8 mouse cellular contexts compared by ENCODE assay signal in the genomic region with DNA sequence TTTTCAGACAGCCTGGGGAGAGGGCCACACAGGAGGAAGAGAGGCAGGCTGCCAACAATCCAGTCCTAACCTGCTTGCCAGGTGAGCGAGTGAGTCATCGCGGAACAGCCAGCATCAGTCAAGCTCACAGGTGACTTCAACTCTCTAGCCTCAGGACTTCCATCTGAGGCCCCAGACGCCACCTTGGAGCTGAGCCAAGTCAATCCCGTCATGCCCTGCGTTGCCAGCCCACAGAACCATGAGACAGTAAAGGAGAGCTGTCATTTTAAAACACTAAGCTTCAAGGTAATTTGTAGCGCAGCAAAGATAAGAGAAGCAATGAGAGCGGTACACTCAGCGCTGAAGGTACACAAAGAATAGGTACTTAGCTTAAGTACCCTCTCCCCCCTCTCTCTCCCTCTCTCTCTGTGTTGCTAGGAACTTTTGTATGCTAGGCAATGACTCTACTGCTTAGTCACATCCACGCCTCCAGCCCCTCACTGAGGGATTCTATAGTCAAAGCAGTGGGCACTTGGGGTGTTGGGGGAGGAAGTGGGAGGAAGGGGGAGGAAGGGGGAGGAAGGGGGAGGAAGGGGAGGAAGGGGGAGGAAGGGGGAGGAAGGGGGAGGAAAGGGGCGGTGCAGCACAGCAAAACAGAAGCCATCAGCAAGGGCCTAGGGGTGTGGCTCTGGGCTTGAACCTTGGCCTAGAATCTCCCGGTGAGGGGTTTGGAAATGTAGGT. TPM values are rescaled to one million over a fixed set of nuclear protein-coding genes. Genes with fewer than 3 reads are reported as not detected.
DNase-seq lines count a peak whose midpoint lies in the region; ATAC-seq and TF ChIP-seq lines count a peak whose summit lies in the region.

No protein-coding gene starts in this region.

- peak; percentile 42 to 54 for DNase-seq in heart, adult 2 months
- DNase-seq in heart, adult 8-10 months (ENCODE audit: low spot score): no peak
- peak; percentile 33 for DNase-seq in CH12.LX (ENCODE audit: extremely low read depth)
- DNase-seq in cerebellum, adult 8-10 months: peak; percentile 50
- DNase-seq in ovary, postnatal 10 days (ENCODE audit: low spot score): peak; percentile 27
- peak; percentile 70 for DNase-seq in urinary bladder, adult 2 months (ENCODE audit: low spot score)

- TF ChIP-seq CTCF in heart, adult 2 months (IDR thresholded peaks at IDR 0.05): no peak
- TF ChIP-seq CTCF in CH12.LX (conservative IDR thresholded peaks at IDR 0.05 in 1 of 2, IDR thresholded peaks at IDR 0.05 in 1 of 2; ENCODE audit: low read depth in 2 of 2, low read length in 2 of 2): no peak

- TF ChIP-seq RAD21 in CH12.LX (IDR thresholded peaks at IDR 0.05; ENCODE audit: low read depth, low read length): no peak

- no peaks in the 10 kb centered on the region for H3K9me3 ChIP-seq in CH12.LX (replicated peaks; ENCODE audit: low read length)
- no peaks in the 10 kb centered on the region for H3K9me3 ChIP-seq in liver, embryonic 16.5 days (replicated peaks; ENCODE audit: control insufficient read depth, low read length)

- H3K27me3 ChIP-seq in heart, adult 2 months (ENCODE audit: control insufficient read depth, insufficient read depth, low read length): no peaks in the 10 kb centered on the region
- H3K27me3 ChIP-seq in CH12.LX (replicated peaks): no peaks in the 10 kb centered on the region
- H3K27me3 ChIP-seq in liver, embryonic 16.5 days (ENCODE audit: control insufficient read depth, insufficient read depth, low read depth, low read length): no peaks in the 10 kb centered on the region

- no peak overlapping the region for H3K27ac ChIP-seq in heart, adult 2 months
- peak overlapping the region; percentile 51; the same call in 1 of the 2 replicates for H3K27ac ChIP-seq in CH12.LX (ENCODE audit: insufficient read depth, low read depth)
- H3K27ac ChIP-seq in liver, embryonic 16.5 days (ENCODE audit: low read length): peak overlapping the region; percentile 66; the same call in 1 of the 2 replicates

- no peak overlapping the region for H3K4me2 ChIP-seq in CH12.LX (ENCODE audit: insufficient read depth, low read depth, poor library complexity, severe bottlenecking)
- H3K4me2 ChIP-seq in liver, embryonic 16.5 days (ENCODE audit: low read depth, low read length): peak overlapping the region; percentile 24; the same call in 1 of the 2 replicates

- no peak for TF ChIP-seq POLR2A in heart, adult 2 months (IDR thresholded peaks at IDR 0.05; ENCODE audit: insufficient read depth, low read depth, low read length)
- TF ChIP-seq POLR2A in CH12.LX (IDR thresholded peaks at IDR 0.05; ENCODE audit: low read depth, low read length): no peak

- no peak overlapping the region for H3K4me3 ChIP-seq in heart, adult 2 months
- no peak overlapping the region for H3K4me3 ChIP-seq in CH12.LX (replicated peaks in 1 of 3; ENCODE audit: low read depth in 2 of 3, low read length in 2 of 3, poor library complexity in 1 of 3)
- H3K4me3 ChIP-seq in liver, embryonic 16.5 days (ENCODE audit: low read depth, low read length): no peak overlapping the region

- dilution Hi-C loops in CH12.LX (cut with MboI; ENCODE audit: extremely low pct_ligation_motif_present, extremely low pct_unique_long_range_greater_than_20kb, low sequenced_read_pairs): no loop called here

- peak; percentile 56 to 65 for ATAC-seq in hematopoietic stem cell, adult 5-6 weeks (replicated peaks in 1 of 2; ENCODE audit: insufficient read depth in 1 of 2, low FRiP score in 2 of 2, low TSS enrichment in 1 of 2, low read depth in 1 of 2, poor library complexity in 2 of 2, severe bottlenecking in 2 of 2)
- peak; percentile 62 for ATAC-seq in liver, embryonic 16.5 days (ENCODE audit: low read depth)

- no peak overlapping the region for H3K9ac ChIP-seq in heart, adult 2 months (ENCODE audit: low read depth, low read length)
- H3K9ac ChIP-seq in CH12.LX (ENCODE audit: insufficient read depth, low read depth): no peak overlapping the region
- peak overlapping the region; percentile 35; the same call in 1 of the 2 replicates for H3K9ac ChIP-seq in liver, embryonic 16.5 days (ENCODE audit: low read depth, low read length)

- in situ Hi-C loops in CH12.LX (cut with MboI; ENCODE audit: low pct_ligation_motif_present, low pct_unique_long_range_greater_than_20kb, low sequenced_read_pairs): no loop called here

- H3K36me3 ChIP-seq in heart, adult 2 months (ENCODE audit: control insufficient read depth, insufficient read depth, low read length): no peaks in the 10 kb centered on the region
- no peaks in the 10 kb centered on the region for H3K36me3 ChIP-seq in CH12.LX (replicated peaks in 1 of 2; ENCODE audit: control insufficient read depth in 1 of 2, insufficient read depth in 1 of 2, low read length in 1 of 2)
- no peaks in the 10 kb centered on the region for H3K36me3 ChIP-seq in liver, embryonic 16.5 days (ENCODE audit: control insufficient read depth, insufficient read depth)

- WGBS in heart, adult 2 months: 34% methylated on average over 12 of the region's 12 CpGs
- 34% methylated on average over 12 of the region's 12 CpGs for WGBS in liver, embryonic 16.5 days (ENCODE audit: insufficient replicate concordance)

- intact Hi-C loops in heart, adult 2 months (cut with DNase I): no loop called here

- H3K79me2 ChIP-seq in heart, adult 2 months (replicated peaks; ENCODE audit: control insufficient read depth, insufficient read depth, low read length): no peaks in the 10 kb centered on the region
- H3K79me2 ChIP-seq in CH12.LX (replicated peaks; ENCODE audit: control insufficient read depth, extremely low read depth, insufficient read depth, poor library complexity, severe bottlenecking): no peaks in the 10 kb centered on the region

- no peak for TF ChIP-seq EP300 in heart, adult 2 months (IDR thresholded peaks at IDR 0.05; ENCODE audit: insufficient read depth, low read depth, low read length)
- no peak for TF ChIP-seq EP300 in CH12.LX (IDR thresholded peaks at IDR 0.05; ENCODE audit: low read length)

- H3K4me1 ChIP-seq in heart, adult 2 months (ENCODE audit: control insufficient read depth, insufficient read depth, low read length): no peaks in the 10 kb centered on the region
- peaks cover 6 to 42% of the 10 kb centered on the region in 2 experiments; a peak in 3 of 4 replicates for H3K4me1 ChIP-seq in CH12.LX (ENCODE audit: control insufficient read depth in 1 of 2, insufficient read depth in 2 of 2)
- H3K4me1 ChIP-seq in liver, embryonic 16.5 days (ENCODE audit: control insufficient read depth, low read depth, low read length): peaks cover 23% of the 10 kb centered on the region

TF ChIP-seq in CH12.LX, 34 proteins besides CTCF, POLR2A, EP300 and RAD21:
- TF ChIP-seq MEF2A (IDR thresholded peaks at IDR 0.05; ENCODE audit: borderline replicate concordance, low read depth, low read length): no peak
- TF ChIP-seq TCF12 (IDR thresholded peaks at IDR 0.05; ENCODE audit: low read depth, low read length): peak; percentile 14; the same call in 1 of the 2 replicates

RNA-seq across cellular contexts. Expression of a gene that starts 22.5 kb away (rescaled TPM):
- total RNA-seq in heart, adult 2 months (2021): 10 to 100 TPM; 15.6 to 19.1 TPM
- 11.9 and 12.5 TPM in 2 replicates for polyA plus RNA-seq in heart, adult 2 months (2012; rRNA removed)
- total RNA-seq in heart, adult 8-10 months (2022): 10 to 100 TPM; 13.1 to 23.0 (median 15.4) TPM
- 8.7 and 10.0 TPM in 2 replicates for total RNA-seq in CH12.LX (2012; rRNA removed)
- total RNA-seq in CH12.LX (2014; rRNA removed): 11.5 and 13.4 TPM in 2 replicates
- 16.7 and 16.8 TPM in 2 replicates for polyA plus RNA-seq in CH12.LX (2012; ENCODE audit: insufficient read length, low read depth)
- 8.4 and 11.0 TPM in 2 replicates for total RNA-seq in hematopoietic stem cell, adult 5-6 weeks (2017)
- 29.4 and 30.5 TPM in 2 replicates for polyA plus RNA-seq in liver, embryonic 16.5 days (2015; fragmentation: Nextera tagmentation; extraction: Ambion mirVana)
- polyA plus RNA-seq in urinary bladder, adult 2 months (2012; rRNA removed): 24.7 and 25.4 TPM in 2 replicates

RNA-seq across cellular contexts. Expression of a gene that starts 34.3 kb away (rescaled TPM):
- 1 to 10 TPM in 1 of 2 experiments, under 1 TPM in 1; 0.94 to 1.2 TPM for total RNA-seq in heart, adult 2 months (2021)
- 1.6 and 1.7 TPM in 2 replicates for polyA plus RNA-seq in heart, adult 2 months (2012; rRNA removed)
- total RNA-seq in heart, adult 8-10 months (2022): under 1 TPM; 0.35 to 0.89 (median 0.81) TPM
- 0.67 and 1.4 TPM in 2 replicates for total RNA-seq in CH12.LX (2012; rRNA removed)
- total RNA-seq in CH12.LX (2014; rRNA removed): 0.28 and 0.34 TPM in 2 replicates
- 0.35 and 0.43 TPM in 2 replicates for polyA plus RNA-seq in CH12.LX (2012; ENCODE audit: insufficient read length, low read depth)
- 0.05 and 0.25 TPM in 2 replicates for total RNA-seq in hematopoietic stem cell, adult 5-6 weeks (2017)
- polyA plus RNA-seq in liver, embryonic 16.5 days (2015; fragmentation: Nextera tagmentation; extraction: Ambion mirVana): 0.21 and 0.33 TPM in 2 replicates
- 6.7 and 7.6 TPM in 2 replicates for polyA plus RNA-seq in urinary bladder, adult 2 months (2012; rRNA removed)

RNA-seq across cellular contexts. Expression of a gene that starts 38.5 kb away (rescaled TPM):
- 100 to 1,000 TPM; 254 to 258 TPM for total RNA-seq in heart, adult 2 months (2021)
- polyA plus RNA-seq in heart, adult 2 months (2012; rRNA removed): 223 and 251 TPM in 2 replicates
- 100 to 1,000 TPM; 237 to 281 (median 242) TPM for total RNA-seq in heart, adult 8-10 months (2022)
- total RNA-seq in CH12.LX (2012; rRNA removed): 32.0 and 39.9 TPM in 2 replicates
- total RNA-seq in CH12.LX (2014; rRNA removed): 26.4 and 28.2 TPM in 2 replicates
- 91.2 and 103 TPM in 2 replicates for polyA plus RNA-seq in CH12.LX (2012; ENCODE audit: insufficient read length, low read depth)
- total RNA-seq in hematopoietic stem cell, adult 5-6 weeks (2017): 61.0 and 67.7 TPM in 2 replicates
- polyA plus RNA-seq in liver, embryonic 16.5 days (2015; fragmentation: Nextera tagmentation; extraction: Ambion mirVana): 59.8 and 64.4 TPM in 2 replicates
- 68.8 and 109 TPM in 2 replicates for polyA plus RNA-seq in urinary bladder, adult 2 months (2012; rRNA removed)
